Mouse (Mus musculus) embryonic facial prominence, embryonic 15.5 days (tissue): ENCODE measurements around the gene Syvn1. TPM values are rescaled to one million over a fixed set of nuclear protein-coding genes. Genes with fewer than 3 reads are reported as not detected.

Experiments
- ATAC-seq: fragments of 200-750 bp; cut with Nextera tagmentation; 2 replicates; pipeline ENCODE4 v1.8.0; 2017; ENCODE audit warnings: low read depth, moderate TSS enrichment; ENCODE audit not compliant: insufficient number of reproducible peaks, low FRiP score, low TSS enrichment
- H3K27ac ChIP-seq: fragments of 300-500 bp; sonication (generic); replicated peaks from 2 replicates; pipeline ENCODE4 v1.5.1; 2015; ENCODE audit warnings: mild to moderate bottlenecking, inconsistent platforms
- H3K27me3 ChIP-seq: fragments of 300-500 bp; sonication (generic); 2 replicates; pipeline ENCODE4 v1.6.1; 2015; ENCODE audit warnings: inconsistent platforms
- H3K36me3 ChIP-seq: fragments of 300-500 bp; sonication (generic); 2 replicates; pipeline ENCODE4 v1.6.1; 2015; ENCODE audit warnings: mild to moderate bottlenecking, inconsistent platforms
- H3K4me1 ChIP-seq: fragments of 300-500 bp; sonication (generic); 2 replicates; pipeline ENCODE4 v1.6.1; 2015; ENCODE audit warnings: inconsistent platforms
- H3K4me2 ChIP-seq: fragments of 300-500 bp; sonication (generic); replicated peaks from 2 replicates; pipeline ENCODE4 v1.6.1; 2015; ENCODE audit warnings: mild to moderate bottlenecking, inconsistent platforms
- H3K4me3 ChIP-seq: fragments of 300-500 bp; sonication (generic); replicated peaks from 2 replicates; pipeline ENCODE4 v1.5.1; 2015; ENCODE audit warnings: mild to moderate bottlenecking, inconsistent platforms
- H3K9ac ChIP-seq: fragments of 300-500 bp; sonication (generic); 2 replicates; pipeline ENCODE4 v1.6.1; 2015; ENCODE audit warnings: inconsistent platforms
- H3K9me3 ChIP-seq: fragments of 300-500 bp; sonication (generic); replicated peaks from 2 replicates; pipeline ENCODE4 v1.6.1; 2016; ENCODE audit warnings: inconsistent platforms
- WGBS: fragments of 180-500 bp; shearing (Covaris S2); methylation state at CpG from one replicate; pipeline ENCODE4 v1.1.7; 2015; 5-methylcytosine and 5-hydroxymethylcytosine counted together
- polyA plus RNA-seq: library from polyadenylated mRNA; unstranded; fragments of >200 nt; fragmentation: Nextera tagmentation; extraction: Ambion mirVana; gene quantifications from 2 replicates; pipeline ENCODE4 v1.2.1, GENCODE M21; 2015

Gene Syvn1
- polyA plus RNA-seq, 1 experiment from 2014 or later, result 39.8 TPM

GRCm38 (mm10) chr19:6018142-6019089, 28.0 kb upstream of the Syvn1 start:
- Histone ChIP-seq H3K4me1 (peaks cover 31% of the 10 kb centered on the region), H3K9me3 (no peaks in the 10 kb centered on the region), H3K27me3 (no peaks in the 10 kb centered on the region), H3K4me3 (no peak overlapping the region), H3K27ac (no peak overlapping the region), H3K36me3 (no peaks in the 10 kb centered on the region), H3K9ac (no peak overlapping the region), H3K4me2 (no peak overlapping the region)
- no peak for ATAC-seq
- WGBS, result 28% methylated on average over 15 of the region's 15 CpGs

GRCm38 (mm10) chr19:6020276-6020675, 26.1 kb upstream of the Syvn1 start:
- Histone ChIP-seq H3K27ac (no peak overlapping the region), H3K4me3 (no peak overlapping the region), H3K9ac (no peak overlapping the region), H3K36me3 (no peaks in the 10 kb centered on the region), H3K9me3 (no peaks in the 10 kb centered on the region), H3K4me2 (no peak overlapping the region), H3K4me1 (peaks cover 17% of the 10 kb centered on the region), H3K27me3 (no peaks in the 10 kb centered on the region)
- ATAC-seq, result no peak
- 60% methylated on average over 3 of the region's 3 CpGs for WGBS

- Histone ChIP-seq H3K4me3 (no peak overlapping the region), H3K36me3 (no peaks in the 10 kb centered on the region), H3K4me2 (no peak overlapping the region), H3K27ac (no peak overlapping the region), H3K4me1 (no peaks in the 10 kb centered on the region), H3K9me3 (no peaks in the 10 kb centered on the region), H3K9ac (no peak overlapping the region), H3K27me3 (no peaks in the 10 kb centered on the region)
- WGBS, result 59% methylated on average over 8 of the region's 8 CpGs
- no peak for ATAC-seq
Observed at GRCm38 (mm10) chr19:6023059-6023458, 23.3 kb upstream of the Syvn1 start.

DNA sequence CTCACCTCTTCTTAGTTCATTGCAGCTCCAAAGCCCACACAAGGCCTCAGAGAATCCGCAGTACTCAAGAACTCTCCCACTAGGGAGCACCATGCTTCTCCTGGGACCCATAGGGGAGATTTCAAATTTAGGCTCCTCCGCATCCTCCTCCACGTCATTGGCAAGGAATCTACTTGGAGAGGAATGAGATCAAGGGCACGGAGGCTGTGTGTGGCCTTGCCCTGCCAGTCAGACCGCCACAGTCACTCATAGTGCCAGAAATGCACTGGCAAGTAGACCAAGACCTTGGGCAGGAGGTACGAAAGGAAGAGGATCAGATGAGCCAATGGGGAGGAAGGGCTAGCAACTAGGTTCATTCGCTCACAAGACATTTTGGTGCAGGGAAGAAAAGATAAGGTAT, 22.4 kb upstream of the Syvn1 start:
- Histone ChIP-seq H3K4me3 (no peak overlapping the region), H3K9me3 (no peaks in the 10 kb centered on the region), H3K27ac (no peak overlapping the region), H3K27me3 (no peaks in the 10 kb centered on the region), H3K9ac (no peak overlapping the region), H3K36me3 (no peaks in the 10 kb centered on the region), H3K4me2 (no peak overlapping the region), H3K4me1 (no peaks in the 10 kb centered on the region)
- no peak for ATAC-seq
- WGBS, result 82% methylated on average over 7 of the region's 7 CpGs

DNA sequence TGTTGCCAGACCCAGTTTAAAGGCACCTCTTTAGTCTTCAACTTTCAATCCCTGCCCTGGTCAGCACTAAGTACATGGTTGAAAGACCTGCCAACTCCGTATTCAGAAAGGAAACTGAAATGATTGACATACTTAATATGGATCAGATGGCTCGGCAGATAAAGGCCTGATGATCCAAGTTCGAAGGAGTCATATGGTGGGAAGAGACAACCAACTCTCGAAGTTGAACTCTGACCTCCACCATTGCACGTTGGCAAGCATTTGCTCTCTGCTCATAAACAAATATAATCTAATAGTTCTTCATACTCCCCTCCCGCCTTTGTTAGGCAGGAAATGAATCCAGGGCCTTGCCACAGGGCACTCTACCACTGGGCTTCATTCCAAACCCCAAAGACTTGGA, 17.4 kb upstream of the Syvn1 start:
- WGBS, result 56% methylated on average over 6 of the region's 6 CpGs

GRCm38 (mm10) chr19:6029426-6029825, 16.9 kb upstream of the Syvn1 start:
- no peak overlapping the region for H3K4me3 ChIP-seq
- no peaks in the 10 kb centered on the region for H3K36me3 ChIP-seq
- H3K27me3 ChIP-seq, result no peaks in the 10 kb centered on the region
- no peaks in the 10 kb centered on the region for H3K4me1 ChIP-seq
- WGBS, result 77% methylated on average over 9 of the region's 9 CpGs
- no peak overlapping the region for H3K4me2 ChIP-seq
- no peak overlapping the region for H3K27ac ChIP-seq
- no peaks in the 10 kb centered on the region for H3K9me3 ChIP-seq
- ATAC-seq, result no peak
- no peak overlapping the region for H3K9ac ChIP-seq

More for the DNA sequence above, 17.4 kb upstream of the Syvn1 start:
- H3K27me3 ChIP-seq, result no peaks in the 10 kb centered on the region
- no peak overlapping the region for H3K9ac ChIP-seq
- no peak overlapping the region for H3K27ac ChIP-seq
- no peaks in the 10 kb centered on the region for H3K4me1 ChIP-seq
- no peaks in the 10 kb centered on the region for H3K36me3 ChIP-seq
- H3K9me3 ChIP-seq, result no peaks in the 10 kb centered on the region
- ATAC-seq, result no peak
- no peak overlapping the region for H3K4me3 ChIP-seq
- H3K4me2 ChIP-seq, result no peak overlapping the region

DNA sequence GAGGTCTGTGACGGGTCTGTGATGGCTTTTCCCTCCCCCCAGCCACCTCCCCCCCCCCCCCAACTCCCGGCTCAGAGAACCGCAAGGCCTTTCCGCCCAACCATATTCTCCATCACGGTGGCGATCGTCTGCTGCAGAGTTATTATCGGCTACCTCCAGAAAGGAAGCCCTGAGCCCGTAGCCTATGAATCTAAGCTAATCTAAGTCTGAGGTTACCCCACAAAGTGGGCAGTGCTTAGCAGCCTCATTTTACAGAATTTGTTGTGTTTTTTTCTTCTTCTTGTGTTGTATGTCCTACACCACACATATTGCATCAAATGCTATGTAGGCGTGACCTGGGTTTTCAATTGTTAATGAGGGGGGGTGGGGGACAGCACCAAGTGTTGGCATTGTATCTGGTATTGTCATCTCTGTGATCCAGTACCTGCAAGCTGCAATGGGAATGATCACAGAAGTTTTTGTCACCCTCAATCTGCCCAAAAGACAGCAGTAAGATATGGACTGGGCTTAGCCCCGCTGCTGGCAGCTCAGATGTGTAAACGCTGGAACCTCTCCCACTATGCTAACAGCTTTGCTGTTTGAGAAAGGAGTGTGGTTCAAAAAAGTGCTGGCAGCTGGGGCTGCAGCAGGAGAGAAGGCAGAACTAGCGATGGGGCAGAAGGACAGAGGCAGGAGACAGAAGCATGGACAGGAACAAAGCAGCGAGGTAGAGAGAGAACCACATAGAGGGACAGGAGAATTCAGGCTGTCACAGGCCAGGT, 15.7 kb upstream of the Syvn1 start:
- WGBS, result 76% methylated on average over 14 of the region's 14 CpGs
- no peak for ATAC-seq
- no peaks in the 10 kb centered on the region for H3K27me3 ChIP-seq

DNA sequence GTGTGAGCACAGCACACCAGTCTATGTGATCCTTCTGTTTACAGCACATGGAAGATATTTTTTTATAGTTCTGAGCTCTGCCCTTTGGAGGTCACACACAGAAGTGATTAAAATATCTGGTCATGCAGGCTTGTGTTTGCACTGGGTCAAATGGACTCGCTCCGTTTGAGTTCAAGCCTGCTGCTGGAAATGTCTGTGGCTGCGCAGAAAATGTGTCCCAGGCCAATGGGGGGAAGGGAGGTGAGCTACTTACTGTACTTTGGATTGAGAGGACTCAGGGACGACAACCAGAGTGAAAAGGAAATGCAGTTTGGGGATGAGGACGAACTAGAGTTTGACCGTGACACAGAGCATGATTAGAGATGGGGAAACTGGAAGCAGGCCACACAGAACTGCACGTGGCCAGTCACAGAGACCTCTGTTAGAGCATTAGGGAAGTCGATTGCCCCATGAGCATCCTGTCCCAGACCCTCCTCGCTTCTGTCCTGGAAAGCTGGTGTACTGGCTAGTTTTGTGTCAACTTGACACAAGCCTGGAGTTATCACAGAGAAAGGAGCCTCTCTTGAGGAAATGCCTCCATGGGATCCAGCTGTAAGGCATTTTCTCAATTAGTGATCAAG, 10.3 kb upstream of the Syvn1 start:
- no peaks in the 10 kb centered on the region for H3K4me1 ChIP-seq
- H3K27ac ChIP-seq, result no peak overlapping the region
- no peaks in the 10 kb centered on the region for H3K9me3 ChIP-seq
- no peak overlapping the region for H3K4me3 ChIP-seq
- no peak for ATAC-seq
- H3K9ac ChIP-seq, result no peak overlapping the region
- H3K36me3 ChIP-seq, result no peaks in the 10 kb centered on the region
- WGBS, result 55% methylated on average over 9 of the region's 9 CpGs
- no peak overlapping the region for H3K4me2 ChIP-seq
- no peaks in the 10 kb centered on the region for H3K27me3 ChIP-seq

More for the DNA sequence above, 15.7 kb upstream of the Syvn1 start:
- Histone ChIP-seq H3K4me2 (no peak overlapping the region), H3K4me1 (no peaks in the 10 kb centered on the region), H3K9me3 (no peaks in the 10 kb centered on the region), H3K36me3 (no peaks in the 10 kb centered on the region), H3K27ac (no peak overlapping the region), H3K4me3 (no peak overlapping the region), H3K9ac (no peak overlapping the region)

- Histone ChIP-seq H3K27ac (no peak overlapping the region), H3K4me1 (no peaks in the 10 kb centered on the region), H3K4me2 (no peak overlapping the region), H3K27me3 (no peaks in the 10 kb centered on the region), H3K9me3 (no peaks in the 10 kb centered on the region), H3K36me3 (no peaks in the 10 kb centered on the region), H3K4me3 (no peak overlapping the region), H3K9ac (no peak overlapping the region)
- no peak for ATAC-seq
Observed at GRCm38 (mm10) chr19:6037695-6038094, 8.7 kb upstream of the Syvn1 start.

DNA sequence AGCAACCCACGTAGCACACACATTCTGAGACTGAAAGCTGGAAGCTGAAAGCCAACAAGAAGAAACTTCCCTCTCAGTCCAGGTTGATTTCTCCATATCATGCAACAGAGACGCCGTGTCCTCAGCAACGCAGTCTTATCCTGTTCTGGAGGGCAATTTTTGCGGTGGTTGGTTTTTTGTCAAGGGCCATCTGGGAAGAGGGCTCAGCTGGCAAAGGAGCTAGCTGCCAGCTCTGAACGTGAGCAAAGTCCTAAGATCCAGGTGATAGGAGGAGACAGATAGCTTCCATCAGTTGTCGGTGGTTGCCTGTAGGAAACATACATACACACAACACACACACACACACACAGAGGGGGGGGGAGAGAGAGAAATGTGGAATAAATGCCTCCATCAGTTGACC, 8.1 kb upstream of the Syvn1 start:
- H3K27ac ChIP-seq, result no peak overlapping the region
- ATAC-seq, result no peak
- no peak overlapping the region for H3K4me3 ChIP-seq
- H3K9me3 ChIP-seq, result no peaks in the 10 kb centered on the region
- no peaks in the 10 kb centered on the region for H3K36me3 ChIP-seq
- H3K27me3 ChIP-seq, result no peaks in the 10 kb centered on the region
- no peak overlapping the region for H3K4me2 ChIP-seq
- H3K4me1 ChIP-seq, result no peaks in the 10 kb centered on the region
- no peak overlapping the region for H3K9ac ChIP-seq
- 77% methylated on average over 7 of the region's 7 CpGs for WGBS

DNA sequence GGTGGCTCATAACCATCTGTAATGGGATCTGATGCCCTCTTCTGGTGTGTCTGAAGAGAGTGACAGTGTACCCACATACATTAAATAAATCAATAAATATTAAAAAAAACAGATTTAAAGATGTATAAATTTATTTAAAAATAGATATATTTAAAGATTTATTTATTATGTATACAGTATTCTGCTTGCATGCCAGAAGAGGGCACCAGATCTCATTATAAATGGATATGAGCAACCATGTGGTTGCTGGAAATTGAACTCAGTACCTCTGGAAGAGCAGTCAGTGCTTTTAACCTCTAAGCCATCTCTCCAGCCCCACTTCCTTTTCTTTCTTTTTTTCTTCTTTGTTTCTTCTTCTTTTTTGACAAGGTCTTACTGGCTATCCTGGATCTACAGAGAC, 6.4 kb upstream of the Syvn1 start:
- peaks cover 1% of the 10 kb centered on the region for H3K4me1 ChIP-seq
- H3K9ac ChIP-seq, result no peak overlapping the region
- H3K4me2 ChIP-seq, result no peak overlapping the region
- no peaks in the 10 kb centered on the region for H3K36me3 ChIP-seq
- no peak overlapping the region for H3K27ac ChIP-seq
- H3K27me3 ChIP-seq, result no peaks in the 10 kb centered on the region
- H3K4me3 ChIP-seq, result no peak overlapping the region
- no peaks in the 10 kb centered on the region for H3K9me3 ChIP-seq
- ATAC-seq, result no peak
